Mouse (Mus musculus) MEL (cell line): ENCODE data around the gene Ube2e3. TPM values are rescaled to one million over a fixed set of nuclear protein-coding genes. Genes with fewer than 3 reads are reported as not detected.

Experiments
- DNase-seq: peaks from one replicate; pipeline ENCODE4 v3.0.0; 2011; ENCODE audit warnings: low read depth, low spot score
- H3K27ac ChIP-seq: 2 replicates; pipeline ENCODE4 v1.5.1; 2012; ENCODE audit warnings: low read depth, mild to moderate bottlenecking, control low read depth, low read length, moderate library complexity; ENCODE audit not compliant: control insufficient read depth
- H3K27me3 ChIP-seq, 2 experiments: fragments of 150-350 bp in 1 of 2; sonication (generic) in 1 of 2; 2 replicates each; pipeline ENCODE4 v1.6.1; 2012; ENCODE audit warnings: low read length in 2 of 2, mild to moderate bottlenecking in 2 of 2, improper control_type of control experiment in 1 of 2, moderate library complexity in 1 of 2; ENCODE audit not compliant: insufficient read depth in 2 of 2, control insufficient read depth in 1 of 2
- H3K36me3 ChIP-seq, 2 experiments: 2 replicates each; pipeline ENCODE4 v1.6.1; 2012 to 2014; ENCODE audit warnings: low read length in 2 of 2, improper control_type of control experiment in 1 of 2, inconsistent platforms in 1 of 2, mild to moderate bottlenecking in 1 of 2; ENCODE audit not compliant: insufficient read depth in 2 of 2, control insufficient read depth in 1 of 2
- H3K4me1 ChIP-seq, 2 experiments: fragments of 150-350 bp in 1 of 2; sonication (generic) in 1 of 2; 2 replicates each; pipeline ENCODE4 v1.6.1; 2012; ENCODE audit warnings: low read length in 2 of 2, improper control_type of control experiment in 1 of 2, mild to moderate bottlenecking in 1 of 2; ENCODE audit not compliant: insufficient read depth in 2 of 2, control insufficient read depth in 1 of 2
- H3K4me3 ChIP-seq, 2 experiments: fragments of 150-350 bp in 1 of 2; sonication (generic) in 1 of 2; 2 replicates each; pipeline ENCODE4 v1.5.1; 2012; ENCODE audit warnings: low read depth in 2 of 2, low read length in 2 of 2, mild to moderate bottlenecking in 2 of 2, moderate library complexity in 2 of 2, control low read depth in 1 of 2, improper control_type of control experiment in 1 of 2; ENCODE audit not compliant: control insufficient read depth in 1 of 2, insufficient read depth in 1 of 2
- H3K79me2 ChIP-seq: 2 replicates; pipeline ENCODE4 v1.6.1; 2012; ENCODE audit warnings: mild to moderate bottlenecking, low read length, moderate library complexity; ENCODE audit not compliant: control insufficient read depth, poor library complexity, insufficient read depth
- H3K9ac ChIP-seq: 2 replicates; pipeline ENCODE4 v1.6.1; 2012; ENCODE audit warnings: low read depth, mild to moderate bottlenecking, control low read depth, low read length, moderate library complexity; ENCODE audit not compliant: control insufficient read depth, poor library complexity, severe bottlenecking
- H3K9me3 ChIP-seq: fragments of 150-350 bp; sonication (generic); replicated peaks from 2 replicates; pipeline ENCODE4 v1.6.1; 2012; ENCODE audit warnings: mild to moderate bottlenecking, low read length, improper control_type of control experiment, moderate library complexity; ENCODE audit not compliant: insufficient read depth
- CHD1 ChIP-seq: IDR thresholded peaks from 2 replicates; pipeline ENCODE4 v1.6.1; 2012; ENCODE audit warnings: low read depth, mild to moderate bottlenecking, inconsistent platforms, low read length, improper control_type of control experiment
- CHD2 ChIP-seq: IDR thresholded peaks from 2 replicates; pipeline ENCODE4 v1.6.1; 2011; ENCODE audit warnings: low read length, improper control_type of control experiment
- CTCF ChIP-seq, 3 experiments: IDR thresholded peaks in 2 of 3; conservative IDR thresholded peaks in 1 of 3; 2 replicates each; pipeline ENCODE4 v1.5.1; 2011 to 2012; ENCODE audit warnings: low read length in 3 of 3, low read depth in 2 of 3, mild to moderate bottlenecking in 2 of 3, improper control_type of control experiment in 1 of 3, inconsistent platforms in 1 of 3, mixed read lengths in 1 of 3, moderate library complexity in 1 of 3; ENCODE audit not compliant: control insufficient read depth in 1 of 3, insufficient read depth in 1 of 3, poor library complexity in 1 of 3, severe bottlenecking in 1 of 3
- ELF1 ChIP-seq: IDR thresholded peaks from 2 replicates; pipeline ENCODE4 v1.6.1; 2014; ENCODE audit warnings: low read depth, mild to moderate bottlenecking, inconsistent platforms, low read length, improper control_type of control experiment, moderate library complexity
- EP300 ChIP-seq, 2 experiments: IDR thresholded peaks; 2 replicates each; pipeline ENCODE4 v1.6.1; 2011; ENCODE audit warnings: improper control_type of control experiment in 2 of 2, low read length in 2 of 2, low read depth in 1 of 2, mild to moderate bottlenecking in 1 of 2
- ETS1 ChIP-seq: IDR thresholded peaks from 2 replicates; pipeline ENCODE4 v1.6.1; 2012; ENCODE audit warnings: low read depth, mild to moderate bottlenecking, inconsistent platforms, low read length, improper control_type of control experiment, moderate library complexity
- GABPA ChIP-seq: IDR thresholded peaks from 2 replicates; pipeline ENCODE4 v1.6.1; 2012; ENCODE audit warnings: low read depth, mild to moderate bottlenecking, inconsistent platforms, low read length, improper control_type of control experiment, moderate library complexity
- GATA1 ChIP-seq: IDR thresholded peaks from 2 replicates; pipeline ENCODE4 v1.6.1; 2011; ENCODE audit warnings: low read depth, low read length, improper control_type of control experiment
- HCFC1 ChIP-seq: IDR thresholded peaks from 2 replicates; pipeline ENCODE4 v1.6.1; 2012; ENCODE audit warnings: low read depth, mild to moderate bottlenecking, inconsistent platforms, low read length, improper control_type of control experiment, moderate library complexity
- JUND ChIP-seq: IDR thresholded peaks from 2 replicates; pipeline ENCODE4 v1.6.1; 2011; ENCODE audit warnings: low read depth, mild to moderate bottlenecking, improper control_type of control experiment, low read length
- KAT2A ChIP-seq: conservative IDR thresholded peaks from 2 replicates; pipeline ENCODE4 v1.6.1; 2012; ENCODE audit warnings: low read depth, low read length, improper control_type of control experiment, inconsistent platforms
- MAFK ChIP-seq: IDR thresholded peaks from 2 replicates; pipeline ENCODE4 v1.6.1; 2011; ENCODE audit warnings: low read depth, mild to moderate bottlenecking, low read length, improper control_type of control experiment, borderline replicate concordance
- MAX ChIP-seq: IDR thresholded peaks from 2 replicates; pipeline ENCODE4 v1.6.1; 2011; ENCODE audit warnings: low read length, improper control_type of control experiment
- MAZ ChIP-seq: IDR thresholded peaks from 2 replicates; pipeline ENCODE4 v1.6.1; 2012; ENCODE audit warnings: low read depth, mild to moderate bottlenecking, inconsistent platforms, low read length, improper control_type of control experiment
- MEF2A ChIP-seq: IDR thresholded peaks from 2 replicates; pipeline ENCODE4 v1.6.1; 2014; ENCODE audit warnings: low read depth, mild to moderate bottlenecking, inconsistent platforms, low read length, improper control_type of control experiment; ENCODE audit not compliant: poor library complexity, insufficient replicate concordance, severe bottlenecking; ENCODE audit errors: extremely low read depth
- MXI1 ChIP-seq: IDR thresholded peaks from 2 replicates; pipeline ENCODE4 v1.6.1; 2011; ENCODE audit warnings: mild to moderate bottlenecking, low read depth, low read length, improper control_type of control experiment
- MYB ChIP-seq: IDR thresholded peaks from 2 replicates; pipeline ENCODE4 v1.6.1; 2011; ENCODE audit warnings: mild to moderate bottlenecking, low read depth, low read length, improper control_type of control experiment
- MYC ChIP-seq: IDR thresholded peaks from 2 replicates; pipeline ENCODE4 v1.6.1; 2011; ENCODE audit warnings: low read depth, mild to moderate bottlenecking, low read length, improper control_type of control experiment, moderate library complexity
- NELFE ChIP-seq: IDR thresholded peaks from 2 replicates; pipeline ENCODE4 v1.6.1; 2011; ENCODE audit warnings: low read depth, low read length, improper control_type of control experiment
- POLR2A ChIP-seq, 2 experiments: IDR thresholded peaks; 2 replicates each; pipeline ENCODE4 v1.6.1; 2011 to 2012; ENCODE audit warnings: low read length in 2 of 2, mild to moderate bottlenecking in 2 of 2, control low read depth in 1 of 2, improper control_type of control experiment in 1 of 2, low read depth in 1 of 2, moderate library complexity in 1 of 2; ENCODE audit not compliant: control insufficient read depth in 1 of 2, insufficient read depth in 1 of 2, poor library complexity in 1 of 2
- RAD21 ChIP-seq: IDR thresholded peaks from 2 replicates; pipeline ENCODE4 v1.6.1; 2011; ENCODE audit warnings: mild to moderate bottlenecking, low read depth, low read length, improper control_type of control experiment
- RCOR1 ChIP-seq: IDR thresholded peaks from 2 replicates; pipeline ENCODE4 v1.6.1; 2012; ENCODE audit warnings: low read depth, mild to moderate bottlenecking, inconsistent platforms, low read length, improper control_type of control experiment
- SIN3A ChIP-seq: IDR thresholded peaks from 2 replicates; pipeline ENCODE4 v1.6.1; 2012; ENCODE audit warnings: low read length, improper control_type of control experiment, inconsistent platforms
- SMC3 ChIP-seq: IDR thresholded peaks from 2 replicates; pipeline ENCODE4 v1.6.1; 2011; ENCODE audit warnings: low read depth, low read length, improper control_type of control experiment
- TAL1 ChIP-seq: IDR thresholded peaks from 2 replicates; pipeline ENCODE4 v1.6.1; 2012; ENCODE audit warnings: mild to moderate bottlenecking, inconsistent platforms, low read length, moderate library complexity, mixed read lengths
- TBP ChIP-seq: IDR thresholded peaks from 2 replicates; pipeline ENCODE4 v1.8.0; 2011; ENCODE audit warnings: low read depth, low read length, improper control_type of control experiment
- TCF12 ChIP-seq: IDR thresholded peaks from 2 replicates; pipeline ENCODE4 v1.6.1; 2014; ENCODE audit warnings: low read depth, mild to moderate bottlenecking, inconsistent platforms, low read length, improper control_type of control experiment, moderate library complexity
- UBTF ChIP-seq: IDR thresholded peaks from 2 replicates; pipeline ENCODE4 v1.6.1; 2012; ENCODE audit warnings: low read depth, mild to moderate bottlenecking, inconsistent platforms, low read length, improper control_type of control experiment, moderate library complexity, borderline replicate concordance; ENCODE audit not compliant: insufficient read depth
- USF1 ChIP-seq: IDR thresholded peaks from 2 replicates; pipeline ENCODE4 v1.6.1; 2014; ENCODE audit warnings: low read depth, mild to moderate bottlenecking, inconsistent platforms, low read length, improper control_type of control experiment, moderate library complexity
- ZC3H11A ChIP-seq: IDR thresholded peaks from 2 replicates; pipeline ENCODE4 v1.6.1; 2012; ENCODE audit warnings: low read depth, mild to moderate bottlenecking, inconsistent platforms, low read length, improper control_type of control experiment
- ZKSCAN1 ChIP-seq: IDR thresholded peaks from 2 replicates; pipeline ENCODE4 v1.6.1; 2012; ENCODE audit warnings: low read depth, mild to moderate bottlenecking, inconsistent platforms, low read length, improper control_type of control experiment, moderate library complexity
- polyA plus RNA-seq, 2 experiments: library from polyadenylated mRNA; stranded (reverse) in 1 of 2; unstranded in 1 of 2; fragments of >175 nt in 1 of 2; fragments of >200 nt in 1 of 2; gene quantifications; 2 replicates each; pipeline versions ENCODE4 v1.2.1 to v1.2.4; 2012; ENCODE audit warnings: low replicate concordance in 2 of 2, low read depth in 1 of 2; ENCODE audit not compliant: insufficient read length in 2 of 2, insufficient read depth in 1 of 2, missing spikeins in 1 of 2
- total RNA-seq: library from RNA; depleted of rRNA; stranded (reverse); fragments of 300-350 nt; gene quantifications from 2 replicates; pipeline ENCODE4 v1.2.3, GENCODE M21; 2012

Gene Ube2e3
- total and polyA plus RNA-seq, 3 experiments = 41.9 to 160 (median 99.4) TPM

DNA sequence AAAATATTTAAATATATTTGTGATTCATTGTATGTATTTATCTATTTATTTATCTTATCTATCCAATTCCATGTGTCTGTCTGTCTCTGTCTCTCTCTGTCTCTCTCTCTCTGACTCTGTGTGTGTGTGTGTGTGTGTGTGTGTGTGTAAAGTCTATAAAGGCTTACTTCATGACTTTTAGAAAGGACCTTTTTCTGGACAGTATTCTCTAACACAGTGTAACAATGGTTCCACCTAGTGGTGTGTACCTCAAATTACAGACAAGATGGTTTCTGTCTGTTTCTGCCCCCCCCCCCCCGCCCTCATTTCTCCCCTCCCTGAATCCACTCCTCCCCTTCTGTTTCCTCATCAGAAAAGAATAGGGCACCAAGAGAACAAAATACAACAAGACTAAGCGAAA, 46.9 kb downstream of the Ube2e3 start:
- no peak overlapping the region for H3K9ac ChIP-seq
- H3K27me3 ChIP-seq = no peaks in the 10 kb centered on the region
- no peak overlapping the region for H3K27ac ChIP-seq
- H3K79me2 ChIP-seq = peaks cover 13% of the 10 kb centered on the region
- no peak for DNase-seq
- TF ChIP-seq SMC3 = peak; percentile 55
- TF ChIP-seq USF1 = no peak
- no peak for TF ChIP-seq MYB
- TF ChIP-seq RAD21 = peak; percentile 69
- no peak for TF ChIP-seq MAFK
- TF ChIP-seq TBP = no peak
- TF ChIP-seq CTCF (IDR thresholded peaks at IDR 0.05 in 2 of 3, conservative IDR thresholded peaks at IDR 0.05 in 1 of 3; ENCODE audit: control insufficient read depth in 1 of 3, insufficient read depth in 1 of 3, low read depth in 2 of 3, low read length in 3 of 3, poor library complexity in 1 of 3, severe bottlenecking in 1 of 3) = peak; percentile 6 to 54 (median 11); a peak in 2 of 6 replicates
- TF ChIP-seq TCF12 = no peak
- TF ChIP-seq ZC3H11A = peak; percentile 59
- TF ChIP-seq ZKSCAN1 = no peak
- TF ChIP-seq, all 39 proteins: peak for 4
- no peak overlapping the region for H3K4me3 ChIP-seq
- peaks cover 5 to 12% of the 10 kb centered on the region in 2 experiments for H3K4me1 ChIP-seq
- H3K36me3 ChIP-seq = peaks cover 8 to 16% of the 10 kb centered on the region in 2 experiments
- H3K9me3 ChIP-seq = no peaks in the 10 kb centered on the region

DNA sequence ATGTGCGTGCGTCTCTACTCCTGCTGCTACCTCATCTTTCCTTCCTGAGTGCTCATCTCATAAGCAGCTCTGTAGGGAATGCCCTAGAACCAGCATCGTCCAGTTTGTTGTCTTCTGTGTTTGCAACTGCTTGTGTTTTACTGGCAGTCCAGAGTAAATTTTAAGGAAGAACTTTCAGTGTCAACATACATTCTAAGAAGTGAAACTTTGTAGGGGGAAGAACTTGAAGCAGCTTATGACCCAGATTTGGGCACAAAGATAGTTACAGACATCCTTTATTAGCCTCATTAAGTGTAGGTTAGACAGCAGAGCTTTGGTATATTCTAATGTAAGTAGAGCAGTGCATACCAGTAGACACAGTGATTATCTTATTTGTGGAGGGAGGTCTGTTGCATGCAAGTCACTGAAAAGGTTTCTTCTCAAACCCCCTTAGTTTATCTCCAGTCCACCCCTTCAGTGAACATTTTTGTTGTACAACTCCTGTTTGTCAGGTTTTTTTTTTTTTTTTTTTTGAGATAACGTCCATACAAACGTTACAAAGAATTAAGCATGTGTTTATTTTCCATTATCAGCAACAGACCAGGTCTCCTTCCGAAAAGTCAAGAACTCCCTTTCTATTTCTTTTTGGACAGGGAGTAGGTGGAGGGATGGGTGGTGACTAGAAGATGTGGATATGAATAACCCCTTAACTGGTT, 55.2 kb downstream of the Ube2e3 start:
- DNase-seq = peak; percentile 64
- H3K27ac ChIP-seq = peak overlapping the region; percentile 49
- peaks cover 12 to 18% of the 10 kb centered on the region in 2 experiments for H3K4me1 ChIP-seq
- H3K9ac ChIP-seq = no peak overlapping the region
- H3K27me3 ChIP-seq = no peaks in the 10 kb centered on the region
- H3K9me3 ChIP-seq = no peaks in the 10 kb centered on the region
- peaks cover 1% of the 10 kb centered on the region; the same call in 1 of the 2 replicates for H3K79me2 ChIP-seq
- H3K36me3 ChIP-seq = peaks cover 2 to 33% of the 10 kb centered on the region in 2 experiments; a peak in 3 of 4 replicates
- no peak overlapping the region for H3K4me3 ChIP-seq
- TF ChIP-seq NELFE (no peak), MYB (peak; percentile 55; the same call in 1 of the 2 replicates), HCFC1 (no peak), CHD1 (0 out of 2 replicates have a peak, but pooled peaks have one; percentile 31), MYC (no peak), MAZ (no peak), GABPA (no peak), ELF1 (no peak), TAL1 (peak; percentile 66), MXI1 (peak; percentile 37), SIN3A (peak; percentile 63), ETS1 (peak; percentile 60), TCF12 (peak; percentile 53; the same call in 1 of the 2 replicates), KAT2A (no peak), CTCF (IDR thresholded peaks at IDR 0.05 in 2 of 3, conservative IDR thresholded peaks at IDR 0.05 in 1 of 3; ENCODE audit: control insufficient read depth in 1 of 3, insufficient read depth in 1 of 3, low read depth in 2 of 3, low read length in 3 of 3, poor library complexity in 1 of 3, severe bottlenecking in 1 of 3) (no peak), CHD2 (no peak), JUND (no peak), GATA1 (peak; percentile 84), UBTF (no peak), POLR2A (IDR thresholded peaks at IDR 0.05; ENCODE audit: control insufficient read depth in 1 of 2, insufficient read depth in 1 of 2, low read depth in 1 of 2, low read length in 2 of 2, poor library complexity in 1 of 2) (no peak), RAD21 (no peak), EP300 (IDR thresholded peaks at IDR 0.05; ENCODE audit: low read depth in 1 of 2, low read length in 2 of 2) (peak; percentile 80 to 87), MAX (no peak), SMC3 (no peak), ZC3H11A (no peak), RCOR1 (peak; percentile 65; the same call in 1 of the 2 replicates), MEF2A (no peak)
